Mouse (Mus musculus): ENCODE results near the gene Chid1. TPM values are rescaled to one million over a fixed set of nuclear protein-coding genes. Genes with fewer than 3 reads are reported as not detected.

Chid1 gene
- polyA plus RNA-seq, 1 experiment from 2014 or later, result 30.0 TPM

DNA sequence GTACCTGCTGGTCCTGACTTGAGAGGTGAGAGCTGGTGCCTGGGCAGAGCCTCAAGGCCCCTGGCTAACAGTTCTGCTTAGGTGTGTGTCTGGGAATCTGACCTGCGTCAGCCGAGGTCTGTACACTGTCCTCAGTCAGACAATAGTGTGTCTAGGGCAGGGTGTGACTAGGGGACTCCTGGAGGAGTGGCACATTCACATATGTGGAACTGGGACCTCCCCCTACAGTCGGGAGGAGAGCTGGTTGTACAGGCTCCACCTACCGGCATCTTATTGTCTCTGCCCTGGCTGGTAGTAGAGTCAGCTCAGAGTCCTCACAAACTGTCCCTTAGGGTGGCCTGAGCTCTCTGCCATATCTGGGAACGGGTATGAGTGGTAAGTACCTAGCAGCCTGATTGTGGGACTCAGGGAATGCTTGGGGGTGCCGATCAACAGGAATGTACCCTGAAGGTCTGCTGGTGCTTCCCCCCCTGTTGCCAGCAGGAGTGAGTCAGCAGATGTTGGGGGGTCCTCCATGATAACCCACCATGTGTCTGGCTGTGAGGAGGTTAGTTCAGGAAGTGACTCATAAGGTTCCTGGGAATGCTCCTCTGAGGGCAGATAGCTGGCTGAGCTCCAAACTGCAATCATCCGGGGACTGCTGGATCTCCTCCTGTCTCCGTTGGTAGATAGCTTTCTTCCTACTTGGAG is 71.0 kb downstream of the Chid1 start:
- H3K27ac ChIP-seq, result peak overlapping the region; percentile 96
- H3K4me2 ChIP-seq (ENCODE audit: low read length), result peak overlapping the region; percentile 85
- H3K4me1 ChIP-seq (replicated peaks; ENCODE audit: insufficient read depth, low read length), result peaks cover 52% of the 10 kb centered on the region
- no peaks in the 10 kb centered on the region for H3K27me3 ChIP-seq (ENCODE audit: insufficient read depth, low read length)
- H3K9me3 ChIP-seq (replicated peaks; ENCODE audit: low read length), result no peaks in the 10 kb centered on the region
- peak overlapping the region; percentile 66 for H3K4me3 ChIP-seq (replicated peaks; ENCODE audit: low read depth, low read length)
- ATAC-seq (replicated peaks; ENCODE audit: low FRiP score, low read depth) (peak; percentile 65), DNase-seq (ENCODE audit: low spot score) (peak; percentile 95)
- TF ChIP-seq CTCF (IDR thresholded peaks at IDR 0.05; ENCODE audit: low read depth), result peak; percentile 68
- H3K36me3 ChIP-seq (ENCODE audit: insufficient read depth, low read length), result peaks cover 23% of the 10 kb centered on the region
- H3K9ac ChIP-seq (ENCODE audit: low read depth, low read length), result peak overlapping the region; percentile 80
- 10% methylated on average over 8 of the region's 8 CpGs for WGBS

DNA sequence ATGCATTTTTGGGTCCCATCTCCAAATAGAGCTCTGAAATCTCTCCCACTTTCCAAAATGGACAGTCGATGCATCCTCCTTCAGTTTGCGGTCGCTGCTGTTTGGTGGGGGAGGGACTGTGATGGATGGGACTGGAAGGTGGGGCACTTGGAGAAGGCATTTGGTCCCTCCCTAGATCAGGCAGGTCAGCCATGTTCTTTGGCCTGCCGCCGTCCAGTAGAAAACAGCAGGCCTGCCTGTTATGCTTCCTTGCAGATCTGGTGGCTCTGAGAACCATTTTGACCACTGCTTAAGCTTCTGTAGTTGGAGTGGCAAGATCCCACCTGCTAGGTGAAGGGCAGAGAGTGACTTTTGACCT is 71.5 kb downstream of the Chid1 start:
- peak overlapping the region; percentile 80 for H3K9ac ChIP-seq (ENCODE audit: low read depth, low read length)
- H3K27ac ChIP-seq, result peak overlapping the region; percentile 96
- peaks cover 52% of the 10 kb centered on the region for H3K4me1 ChIP-seq (replicated peaks; ENCODE audit: insufficient read depth, low read length)
- H3K4me2 ChIP-seq (ENCODE audit: low read length), result peak overlapping the region; percentile 85
- H3K4me3 ChIP-seq (replicated peaks; ENCODE audit: low read depth, low read length), result peak overlapping the region; percentile 66
- DNase-seq (ENCODE audit: low spot score) (peak; percentile 70), ATAC-seq (replicated peaks; ENCODE audit: low FRiP score, low read depth) (0 out of 2 replicates have a peak, but pooled peaks have one; percentile 18)
- H3K9me3 ChIP-seq (replicated peaks; ENCODE audit: low read length), result no peaks in the 10 kb centered on the region
- no peaks in the 10 kb centered on the region for H3K27me3 ChIP-seq (ENCODE audit: insufficient read depth, low read length)
- 5% methylated on average over 5 of the region's 5 CpGs for WGBS
- no peak for TF ChIP-seq CTCF (IDR thresholded peaks at IDR 0.05; ENCODE audit: low read depth)
- peaks cover 23% of the 10 kb centered on the region for H3K36me3 ChIP-seq (ENCODE audit: insufficient read depth, low read length)

DNA sequence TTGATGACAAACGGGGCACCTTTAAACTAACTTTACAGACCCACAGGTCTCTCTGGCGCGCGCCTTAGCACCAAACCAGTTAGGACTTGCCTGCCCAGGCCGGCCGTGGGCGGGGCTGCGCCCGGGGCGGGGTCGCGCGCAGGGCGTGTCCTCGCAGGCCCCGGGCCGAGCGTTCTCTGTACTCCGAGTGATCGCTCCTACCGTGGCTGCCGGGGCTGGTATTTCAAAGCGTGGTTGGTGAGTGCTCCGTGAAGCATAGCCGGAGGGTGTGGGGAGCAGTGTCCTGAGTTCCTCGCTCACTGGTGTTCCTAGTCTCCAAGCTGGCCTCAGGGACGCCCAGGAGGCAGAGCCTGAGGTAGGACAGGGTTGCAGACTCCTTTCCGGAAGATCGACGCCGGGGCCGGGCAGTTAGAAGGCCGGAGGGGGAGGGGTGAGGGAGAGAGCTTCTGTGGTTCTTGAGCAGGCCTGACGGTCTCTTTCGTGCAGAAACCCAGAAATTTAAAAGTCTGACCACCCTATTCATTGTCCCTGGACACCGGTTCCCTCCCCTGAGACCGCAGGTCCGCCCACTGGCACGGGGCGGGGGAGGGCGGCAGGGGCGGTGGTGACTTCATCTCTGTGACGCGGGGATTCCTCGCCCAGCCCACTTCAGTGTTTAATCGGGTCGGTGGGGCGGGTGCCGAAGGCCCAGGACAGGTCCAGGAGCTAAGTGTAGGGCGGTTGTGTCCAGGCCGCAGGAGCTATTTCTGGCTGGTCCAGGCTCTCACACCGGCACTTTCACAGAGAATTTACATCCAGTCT is 72.2 kb downstream of the Chid1 start, which contains the start of gene Cd151:
Gene Cd151 (plus strand): TSS at position 163 of the 801 bp plus-strand sequence.
- Histone ChIP-seq H3K36me3 (ENCODE audit: insufficient read depth, low read length) (peaks cover 23% of the 10 kb centered on the region), H3K9ac (ENCODE audit: low read depth, low read length) (peak within 1 kb of the TSS; percentile 80), H3K27ac (peak within 1 kb of the TSS; percentile 96), H3K9me3 (replicated peaks; ENCODE audit: low read length) (no peaks in the 10 kb centered on the region), H3K4me2 (ENCODE audit: low read length) (peak within 1 kb of the TSS; percentile 85), H3K27me3 (ENCODE audit: insufficient read depth, low read length) (no peaks in the 10 kb centered on the region), H3K4me1 (replicated peaks; ENCODE audit: insufficient read depth, low read length) (peaks cover 55% of the 10 kb centered on the region), H3K4me3 (replicated peaks; ENCODE audit: low read depth, low read length) (peak within 1 kb of the TSS; percentile 66)
- DNase-seq (ENCODE audit: low spot score), result peak; percentile 91
- peak; percentile 75 for ATAC-seq (replicated peaks; ENCODE audit: low FRiP score, low read depth)
- TF ChIP-seq CTCF (IDR thresholded peaks at IDR 0.05; ENCODE audit: low read depth), result no peak
- WGBS, result under 1% methylated on average over 52 of the region's 52 CpGs

DNA sequence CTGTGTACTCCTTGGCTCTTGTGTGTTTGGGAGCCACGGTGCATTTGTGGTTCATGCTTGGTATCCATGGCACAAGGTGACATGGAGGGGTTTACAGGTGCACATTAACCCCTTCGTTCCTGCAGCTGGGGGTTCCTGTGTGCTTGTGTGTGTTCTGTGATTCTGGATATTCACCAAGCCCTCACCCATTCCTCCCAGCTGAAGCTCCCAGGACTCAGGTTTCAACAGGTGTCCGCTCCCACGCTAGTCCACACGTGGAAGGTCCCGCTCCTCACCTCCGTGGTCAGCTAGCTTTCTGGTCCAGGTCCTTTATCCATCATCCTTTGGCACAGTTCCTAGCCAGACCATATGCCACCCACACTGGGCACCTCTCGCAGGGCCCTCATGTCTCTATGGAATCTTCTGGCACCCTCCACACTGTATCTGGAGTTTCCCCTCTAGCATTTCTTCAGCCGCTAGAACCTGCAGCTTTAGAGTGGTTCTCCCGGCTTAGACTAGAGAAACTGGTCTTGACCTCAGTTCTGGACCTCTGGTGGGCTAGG is 73.0 kb downstream of the Chid1 start:
- Histone ChIP-seq H3K4me3 (replicated peaks; ENCODE audit: low read depth, low read length) (peak overlapping the region; percentile 66), H3K27ac (peak overlapping the region; percentile 96), H3K4me1 (replicated peaks; ENCODE audit: insufficient read depth, low read length) (peaks cover 63% of the 10 kb centered on the region), H3K27me3 (ENCODE audit: insufficient read depth, low read length) (no peaks in the 10 kb centered on the region), H3K9ac (ENCODE audit: low read depth, low read length) (peak overlapping the region; percentile 80), H3K9me3 (replicated peaks; ENCODE audit: low read length) (no peaks in the 10 kb centered on the region), H3K4me2 (ENCODE audit: low read length) (peak overlapping the region; percentile 85), H3K36me3 (ENCODE audit: insufficient read depth, low read length) (peaks cover 20% of the 10 kb centered on the region)
- WGBS, result 48% methylated on average over 10 of the region's 10 CpGs
- peak; percentile 0; the same call in 1 of the 2 replicates for ATAC-seq (replicated peaks; ENCODE audit: low FRiP score, low read depth)
- DNase-seq (ENCODE audit: low spot score), result no peak
- TF ChIP-seq CTCF (IDR thresholded peaks at IDR 0.05; ENCODE audit: low read depth), result no peak

DNA sequence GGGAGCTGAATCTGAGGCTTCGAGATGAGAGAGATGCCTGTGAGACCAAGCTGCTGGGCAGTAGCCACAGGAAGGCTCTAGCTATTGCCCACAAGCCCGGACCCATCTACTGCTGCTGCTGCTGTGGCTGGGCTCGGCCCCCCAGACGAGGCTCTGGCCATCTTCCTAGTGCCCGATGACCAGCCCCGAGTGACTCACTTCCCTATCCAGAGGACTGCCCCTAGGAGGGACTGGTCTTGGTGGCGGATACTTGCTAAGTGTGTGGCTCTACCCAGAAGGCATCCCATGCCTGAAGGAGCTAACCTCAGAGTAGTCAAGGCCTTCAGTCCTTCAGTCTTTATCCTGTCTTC is 73.6 kb downstream of the Chid1 start:
- Histone ChIP-seq H3K9me3 (replicated peaks; ENCODE audit: low read length) (no peaks in the 10 kb centered on the region), H3K27me3 (ENCODE audit: insufficient read depth, low read length) (no peaks in the 10 kb centered on the region), H3K4me3 (replicated peaks; ENCODE audit: low read depth, low read length) (no peak overlapping the region), H3K4me1 (replicated peaks; ENCODE audit: insufficient read depth, low read length) (peaks cover 64% of the 10 kb centered on the region), H3K27ac (no peak overlapping the region), H3K4me2 (ENCODE audit: low read length) (no peak overlapping the region), H3K9ac (ENCODE audit: low read depth, low read length) (no peak overlapping the region), H3K36me3 (ENCODE audit: insufficient read depth, low read length) (peaks cover 15% of the 10 kb centered on the region)
- no peak for DNase-seq (ENCODE audit: low spot score)
- ATAC-seq (replicated peaks; ENCODE audit: low FRiP score, low read depth), result no peak
- no peak for TF ChIP-seq CTCF (IDR thresholded peaks at IDR 0.05; ENCODE audit: low read depth)
- WGBS, result 67% methylated on average over 7 of the region's 7 CpGs

DNA sequence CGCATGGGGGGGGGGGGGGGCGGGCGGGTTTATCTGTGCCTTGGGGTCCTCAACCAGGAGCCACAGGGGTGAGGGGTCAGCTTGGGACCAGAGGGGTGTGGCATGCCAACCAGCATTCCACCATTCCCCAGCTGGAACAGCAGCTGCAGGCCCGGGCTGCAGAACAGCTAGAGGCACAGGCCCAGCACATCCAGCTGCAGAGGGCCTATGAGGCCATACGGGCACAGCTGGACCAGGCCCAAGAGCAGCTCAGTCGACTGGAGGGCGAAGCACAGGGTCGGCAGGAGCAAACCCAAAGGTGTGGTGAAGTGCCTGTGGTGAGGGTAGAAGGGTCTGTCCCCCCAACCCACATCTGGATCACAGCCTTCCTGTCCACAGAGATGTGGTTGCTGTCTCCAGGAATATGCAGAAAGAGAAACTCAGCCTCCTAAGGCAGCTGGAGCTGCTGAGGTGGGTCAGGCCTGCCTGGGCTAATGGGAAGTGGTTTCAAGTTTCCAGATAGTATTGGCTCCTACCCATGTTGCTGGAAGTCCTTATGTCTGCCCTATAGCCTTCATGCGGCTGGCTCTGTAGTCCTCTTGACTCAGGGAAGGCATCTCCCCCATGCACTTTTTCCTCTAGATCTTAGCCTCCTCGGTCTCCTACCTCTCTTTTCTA is 74.1 kb downstream of the Chid1 start:
- no peak for DNase-seq (ENCODE audit: low spot score)

More for the DNA sequence above, 74.1 kb downstream of the Chid1 start:
- H3K9ac ChIP-seq (ENCODE audit: low read depth, low read length), result no peak overlapping the region
- ATAC-seq (replicated peaks; ENCODE audit: low FRiP score, low read depth), result no peak
- H3K36me3 ChIP-seq (ENCODE audit: insufficient read depth, low read length), result peaks cover 10% of the 10 kb centered on the region
- peaks cover 63% of the 10 kb centered on the region for H3K4me1 ChIP-seq (replicated peaks; ENCODE audit: insufficient read depth, low read length)
- WGBS, result 52% methylated on average over 8 of the region's 10 CpGs
- H3K27me3 ChIP-seq (ENCODE audit: insufficient read depth, low read length), result no peaks in the 10 kb centered on the region
- H3K9me3 ChIP-seq (replicated peaks; ENCODE audit: low read length), result no peaks in the 10 kb centered on the region
- H3K4me3 ChIP-seq (replicated peaks; ENCODE audit: low read depth, low read length), result 0 out of 2 replicates have a peak overlapping the region, but pooled peaks have one; percentile 12
- no peak overlapping the region for H3K27ac ChIP-seq
- H3K4me2 ChIP-seq (ENCODE audit: low read length), result peak overlapping the region; percentile 50; the same call in 1 of the 2 replicates
- TF ChIP-seq CTCF (IDR thresholded peaks at IDR 0.05; ENCODE audit: low read depth), result no peak
